8 mouse cellular contexts compared by ENCODE assay signal in the genomic region with DNA sequence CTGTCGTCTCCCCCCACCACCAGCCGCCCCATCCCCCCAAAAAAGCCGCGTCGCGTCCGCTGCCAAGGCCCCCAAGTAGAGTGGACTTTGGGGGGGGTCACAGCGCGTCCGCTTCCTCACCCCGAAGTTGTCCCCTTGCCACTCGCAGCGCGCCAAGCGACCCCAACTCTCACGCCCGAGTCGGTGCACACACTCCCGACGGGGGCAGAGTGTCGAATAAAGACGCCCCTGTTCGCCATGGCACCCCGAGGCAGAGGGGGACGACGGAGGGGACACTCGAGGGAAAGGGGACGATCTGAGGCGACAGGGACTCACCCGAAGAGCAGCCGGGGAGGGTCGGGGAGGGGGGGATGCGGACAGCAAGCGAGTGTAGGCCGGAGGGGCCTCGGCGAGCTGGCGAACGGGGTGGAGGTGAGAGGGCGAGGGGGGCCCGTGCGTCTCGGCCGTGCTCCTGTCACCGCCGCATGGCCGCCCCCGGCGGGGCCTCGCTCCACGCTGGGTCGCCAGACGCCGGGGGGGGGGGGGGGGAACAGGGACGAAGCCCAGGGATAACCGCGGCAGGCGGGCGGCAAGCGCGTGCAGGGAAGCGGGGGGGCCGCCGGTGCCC. TPM values are rescaled to one million over a fixed set of nuclear protein-coding genes. Genes with fewer than 3 reads are reported as not detected.
A peak's percentile ranks its signal among the peaks of the same experiment; 100 is the strongest.
DNase-seq lines count a peak whose midpoint lies in the region; ATAC-seq and TF ChIP-seq lines count a peak whose summit lies in the region.

No protein-coding gene starts in this region.

- H3K9ac ChIP-seq in heart, postnatal 0 days (replicated peaks; ENCODE audit: low read depth, low read length): peak overlapping the region; percentile 97
- H3K9ac ChIP-seq in liver, embryonic 13.5 days: peak overlapping the region; percentile 96
- peak overlapping the region; percentile 99 for H3K9ac ChIP-seq in neural tube, embryonic 14.5 days (replicated peaks; ENCODE audit: low read depth, low read length)

- H3K9me3 ChIP-seq in heart, postnatal 0 days (replicated peaks; ENCODE audit: control insufficient read depth, low read length): no peaks in the 10 kb centered on the region
- H3K9me3 ChIP-seq in liver, embryonic 13.5 days (replicated peaks): no peaks in the 10 kb centered on the region
- H3K9me3 ChIP-seq in neural tube, embryonic 14.5 days (ENCODE audit: control insufficient read depth, low read length): no peaks in the 10 kb centered on the region

- no peaks in the 10 kb centered on the region for H3K27me3 ChIP-seq in cerebellum, adult 2 months (ENCODE audit: control insufficient read depth, insufficient read depth, low read length)
- no peaks in the 10 kb centered on the region for H3K27me3 ChIP-seq in C2C12 (ENCODE audit: control insufficient read depth, insufficient read depth, insufficient read length)
- no peaks in the 10 kb centered on the region for H3K27me3 ChIP-seq in heart, postnatal 0 days (ENCODE audit: control insufficient read depth, insufficient read depth, low read length)
- H3K27me3 ChIP-seq in liver, embryonic 13.5 days: no peaks in the 10 kb centered on the region
- no peaks in the 10 kb centered on the region for H3K27me3 ChIP-seq in neural tube, embryonic 14.5 days (ENCODE audit: control insufficient read depth, insufficient read depth, low read length)

- WGBS in cerebellum, adult 2 months: under 1% methylated on average over 42 of the region's 64 CpGs
- WGBS in heart, postnatal 0 days: under 1% methylated on average over 51 of the region's 64 CpGs
- WGBS in liver, embryonic 13.5 days (ENCODE audit: insufficient replicate concordance): under 1% methylated on average over 46 of the region's 64 CpGs
- WGBS in neural tube, embryonic 14.5 days: under 1% methylated on average over 40 of the region's 64 CpGs

- peak overlapping the region; percentile 69 for H3ac ChIP-seq in C2C12 (ENCODE audit: control insufficient read depth, insufficient read length, low read depth)

- TF ChIP-seq POLR2A in cerebellum, adult 2 months (IDR thresholded peaks at IDR 0.05; ENCODE audit: borderline replicate concordance, insufficient read depth, low read length): no peak

- H3K36me3 ChIP-seq in C2C12 (ENCODE audit: control insufficient read depth, insufficient read depth): peaks cover 22% of the 10 kb centered on the region
- peaks cover 23% of the 10 kb centered on the region for H3K36me3 ChIP-seq in heart, postnatal 0 days (replicated peaks; ENCODE audit: control insufficient read depth, insufficient read depth, low read length)
- H3K36me3 ChIP-seq in liver, embryonic 13.5 days: peaks cover 25% of the 10 kb centered on the region
- H3K36me3 ChIP-seq in neural tube, embryonic 14.5 days (ENCODE audit: control insufficient read depth, insufficient read depth, low read length): peaks cover 15% of the 10 kb centered on the region

- no peak for TF ChIP-seq EP300 in heart, postnatal 0 days (IDR thresholded peaks at IDR 0.05; ENCODE audit: low read depth)

- TF ChIP-seq CTCF in cerebellum, adult 2 months (IDR thresholded peaks at IDR 0.05; ENCODE audit: borderline replicate concordance, insufficient read depth, low read depth, low read length): no peak
- no peak for TF ChIP-seq CTCF in C2C12 (IDR thresholded peaks at IDR 0.05; ENCODE audit: control insufficient read depth, insufficient read depth, insufficient read length)
- no peak for TF ChIP-seq CTCF in heart, postnatal 0 days (IDR thresholded peaks at IDR 0.05; ENCODE audit: low read depth)

- DNase-seq in cerebellum, adult 2 months: peak in 1 of 2 experiments; percentile 74
- no peak for DNase-seq in cerebellum, postnatal 4 days (ENCODE audit: low spot score in 2 of 2)
- peak; percentile 76 for DNase-seq in embryo, embryonic 11 days
- DNase-seq in heart, postnatal 0 days (ENCODE audit: low spot score): no peak
- DNase-seq in liver, embryonic 13.5 days: no peak
- DNase-seq in ovary, postnatal 36 days (ENCODE audit: low spot score): no peak

- peak overlapping the region; percentile 96 for H3K4me3 ChIP-seq in cerebellum, adult 2 months (replicated peaks; ENCODE audit: insufficient read depth, low read depth, low read length)
- peak overlapping the region; percentile 82 for H3K4me3 ChIP-seq in C2C12 (ENCODE audit: insufficient read depth, poor library complexity, severe bottlenecking)
- H3K4me3 ChIP-seq in heart, postnatal 0 days (ENCODE audit: low read depth, low read length): peak overlapping the region; percentile 80
- peak overlapping the region; percentile 91 for H3K4me3 ChIP-seq in liver, embryonic 13.5 days (replicated peaks)
- H3K4me3 ChIP-seq in neural tube, embryonic 14.5 days (ENCODE audit: low read depth, low read length): peak overlapping the region; percentile 85

- peak overlapping the region; percentile 71 for H3K4me2 ChIP-seq in heart, postnatal 0 days (ENCODE audit: low read depth, low read length)
- H3K4me2 ChIP-seq in liver, embryonic 13.5 days: peak overlapping the region; percentile 94
- peak overlapping the region; percentile 66 for H3K4me2 ChIP-seq in neural tube, embryonic 14.5 days (ENCODE audit: low read depth, low read length)

- no peaks in the 10 kb centered on the region for H3K4me1 ChIP-seq in cerebellum, adult 2 months (ENCODE audit: control insufficient read depth, insufficient read depth, low read length)
- H3K4me1 ChIP-seq in heart, postnatal 0 days (ENCODE audit: control insufficient read depth, insufficient read depth): peaks cover 4% of the 10 kb centered on the region; the same call in 1 of the 2 replicates
- peaks cover 53% of the 10 kb centered on the region for H3K4me1 ChIP-seq in liver, embryonic 13.5 days (replicated peaks)
- peaks cover 10% of the 10 kb centered on the region for H3K4me1 ChIP-seq in neural tube, embryonic 14.5 days (ENCODE audit: control insufficient read depth, insufficient read depth, low read length)

- H3K79me2 ChIP-seq in C2C12 (ENCODE audit: control insufficient read depth, insufficient read depth): peaks cover 52% of the 10 kb centered on the region

- peak; percentile 34 for ATAC-seq in heart, postnatal 0 days (ENCODE audit: insufficient read depth, low read depth)
- peak; percentile 21 for ATAC-seq in liver, embryonic 13.5 days (ENCODE audit: low read depth)
- ATAC-seq in neural tube, embryonic 14.5 days (ENCODE audit: low read depth): peak; percentile 60

- peak overlapping the region; percentile 98 for H3K27ac ChIP-seq in cerebellum, adult 2 months (ENCODE audit: insufficient read depth, low read length)
- H3K27ac ChIP-seq in heart, postnatal 0 days (ENCODE audit: low read depth): peak overlapping the region; percentile 100
- H3K27ac ChIP-seq in liver, embryonic 13.5 days: peak overlapping the region; percentile 95
- H3K27ac ChIP-seq in neural tube, embryonic 14.5 days (ENCODE audit: low read depth, low read length): peak overlapping the region; percentile 100

- H3K79me3 ChIP-seq in C2C12 (ENCODE audit: low read depth): peaks cover 42% of the 10 kb centered on the region

TF ChIP-seq in C2C12, 6 proteins besides CTCF, POLR2A, EP300 and RAD21:
- TF ChIP-seq MYOD1 (IDR thresholded peaks at IDR 0.05; ENCODE audit: control insufficient read depth, insufficient read length, low read depth) (no peak), CEBPB (IDR thresholded peaks at IDR 0.05; ENCODE audit: low read depth) (no peak), FOSL1 (IDR thresholded peaks at IDR 0.05; ENCODE audit: insufficient read depth, low read length, poor library complexity, severe bottlenecking) (no peak), USF1 (IDR thresholded peaks at IDR 0.05; ENCODE audit: low read depth) (no peak), MAX (IDR thresholded peaks at IDR 0.05) (no peak), MYOG (IDR thresholded peaks at IDR 0.05; ENCODE audit: control insufficient read depth, extremely low read depth, insufficient read length) (no peak)

RNA-seq across cellular contexts. Expression of a gene that starts 0.4 kb away (rescaled TPM):
- 154 and 157 TPM in 2 replicates for polyA plus RNA-seq in cerebellum, adult 2 months (2012; rRNA removed)
- 75.9 TPM for polyA plus RNA-seq in C2C12 (2012; fragmentation: generic; extraction: Trizol)
- 84.8 and 97.1 TPM in 2 replicates for total RNA-seq in heart, postnatal 0 days (2014; rRNA removed; ENCODE audit: low replicate concordance)
- 81.9 and 82.3 TPM in 2 replicates for polyA plus RNA-seq in heart, postnatal 0 days (2015; fragmentation: Nextera tagmentation; extraction: Ambion mirVana)
- polyA plus RNA-seq in liver, embryonic 13.5 days (2015; fragmentation: Nextera tagmentation; extraction: Ambion mirVana): 39.1 and 52.5 TPM in 2 replicates
- 111 and 141 TPM in 2 replicates for polyA plus RNA-seq in neural tube, embryonic 14.5 days (2014; fragmentation: Nextera tagmentation; extraction: Ambion mirVana)
